Mouse (Mus musculus) heart, postnatal 0 days (tissue): ENCODE measurements at regions not wholly inside any gene's neighbourhood (a gene's known extent, or its start where the extent isn't known, plus 50 kb on each side); places are given as distances from the start of the nearest gene placed in this dataset.

ENCODE experiments used
- CTCF ChIP-seq: IDR thresholded peaks from 2 replicates; pipeline ENCODE4 v1.5.1; 2016; ENCODE audit warnings: antibody characterized with exemption, control low read depth, low read depth
- EP300 ChIP-seq: IDR thresholded peaks from 2 replicates; pipeline ENCODE4 v1.6.1; 2016; ENCODE audit warnings: antibody characterized with exemption, low read depth

DNA sequence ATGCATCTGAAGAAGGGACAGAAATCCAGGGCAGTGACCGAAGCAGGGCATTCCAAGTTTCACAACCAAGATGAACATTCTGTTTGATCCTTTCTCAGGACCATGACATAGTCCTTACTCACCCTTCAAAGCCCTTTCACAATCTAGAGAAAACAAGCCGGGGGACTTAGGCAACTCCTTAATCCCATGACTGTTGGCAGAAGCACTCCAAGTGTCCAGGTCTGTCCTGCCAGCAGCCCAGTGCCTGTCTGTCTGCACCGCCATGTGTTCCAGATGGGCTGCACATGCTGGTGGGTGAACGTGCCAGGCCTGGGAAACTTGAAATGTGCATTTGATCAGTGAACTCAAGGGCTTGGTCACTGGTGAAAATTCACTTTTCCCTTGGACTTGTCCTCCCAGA, 165.6 kb downstream of the Gm10260 start:
- TF ChIP-seq CTCF, result no peak
- TF ChIP-seq EP300, result no peak
